Mouse (Mus musculus) heart, embryonic 12.5 days (tissue): ENCODE measurements at regions not wholly inside any gene's neighbourhood (a gene's known extent, or its start where the extent isn't known, plus 50 kb on each side); places are given as distances from the start of the nearest gene placed in this dataset.

Source experiments
- ATAC-seq: fragments of 200-750 bp; cut with Nextera tagmentation; 2 replicates; pipeline ENCODE4 v1.8.0; 2017; ENCODE audit warnings: moderate TSS enrichment, moderate library complexity; ENCODE audit not compliant: insufficient number of reproducible peaks, low FRiP score
- H3K27ac ChIP-seq: fragments of 300-500 bp; sonication (generic); 2 replicates; pipeline ENCODE4 v1.5.1; 2016; ENCODE audit warnings: mild to moderate bottlenecking, moderate library complexity; ENCODE audit not compliant: poor library complexity, severe bottlenecking
- H3K27me3 ChIP-seq: fragments of 300-500 bp; sonication (generic); replicated peaks from 2 replicates; pipeline ENCODE4 v1.6.1; 2016; ENCODE audit warnings: mild to moderate bottlenecking, moderate library complexity
- H3K36me3 ChIP-seq: fragments of 300-500 bp; sonication (generic); 2 replicates; pipeline ENCODE4 v1.6.1; 2016; ENCODE audit warnings: mild to moderate bottlenecking, moderate library complexity
- H3K4me1 ChIP-seq: fragments of 300-500 bp; sonication (generic); replicated peaks from 2 replicates; pipeline ENCODE4 v1.6.1; 2016; ENCODE audit warnings: mild to moderate bottlenecking
- H3K4me2 ChIP-seq: fragments of 300-500 bp; sonication (generic); 2 replicates; pipeline ENCODE4 v1.6.1; 2016; ENCODE audit warnings: mild to moderate bottlenecking, moderate library complexity
- H3K4me3 ChIP-seq: fragments of 300-500 bp; sonication (generic); 2 replicates; pipeline ENCODE4 v1.5.1; 2016; ENCODE audit warnings: mild to moderate bottlenecking
- H3K9ac ChIP-seq: fragments of 300-500 bp; sonication (generic); 2 replicates; pipeline ENCODE4 v1.6.1; 2016; ENCODE audit warnings: mild to moderate bottlenecking, moderate library complexity
- H3K9me3 ChIP-seq: fragments of 300-500 bp; sonication (generic); replicated peaks from 2 replicates; pipeline ENCODE4 v1.6.1; 2016; ENCODE audit warnings: mild to moderate bottlenecking, moderate library complexity
- WGBS: fragments of 180-500 bp; shearing (Covaris S2); methylation state at CpG from one replicate; pipeline ENCODE4 v1.1.7; 2016; 5-methylcytosine and 5-hydroxymethylcytosine counted together

DNA sequence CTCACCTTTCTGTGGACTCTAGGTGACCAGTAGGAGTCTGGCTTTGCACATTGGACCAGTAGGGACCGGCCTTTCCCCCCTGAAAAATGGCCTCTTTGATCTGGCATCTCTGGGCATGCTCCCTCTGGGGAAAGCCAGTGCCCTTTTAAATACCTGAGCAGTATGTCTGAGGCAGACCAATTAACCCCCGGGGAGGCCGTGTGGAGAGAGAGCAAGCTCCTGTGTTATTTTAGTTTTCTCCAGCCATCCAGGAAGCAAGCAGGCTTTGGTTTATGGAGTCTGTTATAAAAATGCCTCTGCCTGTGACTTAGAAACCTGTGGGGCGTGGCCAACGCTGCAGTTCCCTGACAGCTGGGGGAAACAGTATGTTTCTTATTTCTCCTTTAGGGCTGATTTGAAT lies 445.5 kb downstream of the Glrx3 start:
- no peak overlapping the region for H3K9ac ChIP-seq
- no peaks in the 10 kb centered on the region for H3K9me3 ChIP-seq
- no peak overlapping the region for H3K4me2 ChIP-seq
- H3K27ac ChIP-seq: no peak overlapping the region
- H3K27me3 ChIP-seq: no peaks in the 10 kb centered on the region
- no peak overlapping the region for H3K4me3 ChIP-seq
- no peak for ATAC-seq
- H3K36me3 ChIP-seq: no peaks in the 10 kb centered on the region
- no peaks in the 10 kb centered on the region for H3K4me1 ChIP-seq
- 66% methylated on average over 5 of the region's 5 CpGs for WGBS

DNA sequence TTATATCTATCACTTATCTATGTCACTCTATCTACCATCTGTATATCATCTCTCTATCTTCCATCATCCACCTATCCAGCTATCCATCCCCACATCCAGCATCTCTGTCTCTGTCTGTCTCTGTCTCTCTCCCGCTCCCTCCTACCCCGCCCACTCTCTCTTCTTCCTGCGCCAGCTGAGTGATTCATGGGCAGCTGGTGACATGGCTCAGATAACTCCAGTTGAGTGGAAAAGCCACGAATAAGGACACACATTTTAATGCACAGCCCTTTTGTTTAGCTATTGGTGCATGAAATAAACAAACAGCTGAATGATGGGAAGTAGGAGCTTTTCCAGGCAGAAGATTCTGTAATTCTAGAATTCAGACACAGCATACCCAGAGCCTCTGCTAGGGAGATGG lies 446.3 kb downstream of the Glrx3 start:
- no peak overlapping the region for H3K4me2 ChIP-seq
- WGBS: 68% methylated on average over 4 of the region's 4 CpGs
- no peaks in the 10 kb centered on the region for H3K9me3 ChIP-seq
- no peak overlapping the region for H3K4me3 ChIP-seq
- no peak for ATAC-seq
- H3K27ac ChIP-seq: no peak overlapping the region
- H3K4me1 ChIP-seq: no peaks in the 10 kb centered on the region
- H3K27me3 ChIP-seq: no peaks in the 10 kb centered on the region
- H3K9ac ChIP-seq: no peak overlapping the region
- no peaks in the 10 kb centered on the region for H3K36me3 ChIP-seq

DNA sequence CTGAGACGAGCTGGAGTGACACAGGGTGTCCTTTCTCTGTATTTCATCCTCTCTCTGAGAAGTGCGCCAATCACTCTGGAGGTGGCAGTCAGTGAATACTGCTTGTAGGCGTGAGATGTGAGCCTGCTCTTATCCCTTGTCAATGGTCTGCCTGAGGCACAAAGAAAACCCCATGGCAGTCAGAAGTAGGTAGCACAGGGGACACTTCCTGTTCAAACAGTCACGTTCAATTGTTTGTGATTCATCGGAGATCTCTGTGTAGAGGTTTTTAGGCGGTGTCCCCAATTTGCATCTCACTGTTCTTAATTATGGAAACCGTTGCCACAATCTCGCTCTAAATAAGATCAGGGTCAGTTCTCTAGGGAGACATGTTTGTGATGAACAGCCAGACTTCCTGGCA lies 447.7 kb downstream of the Glrx3 start:
- Histone ChIP-seq H3K4me2 (no peak overlapping the region), H3K4me1 (no peaks in the 10 kb centered on the region), H3K36me3 (no peaks in the 10 kb centered on the region), H3K27ac (no peak overlapping the region), H3K27me3 (no peaks in the 10 kb centered on the region), H3K9ac (no peak overlapping the region), H3K4me3 (no peak overlapping the region), H3K9me3 (no peaks in the 10 kb centered on the region)
- 71% methylated on average over 8 of the region's 8 CpGs for WGBS
- no peak for ATAC-seq

DNA sequence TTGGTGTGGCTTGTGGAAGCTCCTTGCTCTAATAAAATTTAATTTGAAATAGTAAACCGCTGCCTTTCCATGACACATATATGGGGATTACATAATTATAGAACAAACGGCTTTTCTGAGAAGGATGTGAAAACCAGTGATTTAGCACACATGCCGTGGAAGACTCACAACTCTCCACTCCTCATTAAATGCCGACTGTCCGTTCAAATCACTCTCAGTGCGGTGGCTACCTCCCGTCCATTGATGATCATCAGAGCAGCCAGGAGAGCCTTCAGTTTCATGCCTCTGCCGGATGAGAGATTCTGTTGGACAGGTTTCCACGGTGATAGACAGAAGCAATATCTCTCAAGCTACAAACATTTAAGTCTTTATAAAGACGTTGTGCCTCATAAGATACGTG lies 451.3 kb downstream of the Glrx3 start:
- H3K4me2 ChIP-seq: no peak overlapping the region
- WGBS: 85% methylated on average over 11 of the region's 11 CpGs
- no peak for ATAC-seq
- H3K4me3 ChIP-seq: no peak overlapping the region
- no peak overlapping the region for H3K27ac ChIP-seq
- H3K27me3 ChIP-seq: no peaks in the 10 kb centered on the region
- no peaks in the 10 kb centered on the region for H3K4me1 ChIP-seq
- no peak overlapping the region for H3K9ac ChIP-seq
- no peaks in the 10 kb centered on the region for H3K36me3 ChIP-seq
- H3K9me3 ChIP-seq: no peaks in the 10 kb centered on the region

DNA sequence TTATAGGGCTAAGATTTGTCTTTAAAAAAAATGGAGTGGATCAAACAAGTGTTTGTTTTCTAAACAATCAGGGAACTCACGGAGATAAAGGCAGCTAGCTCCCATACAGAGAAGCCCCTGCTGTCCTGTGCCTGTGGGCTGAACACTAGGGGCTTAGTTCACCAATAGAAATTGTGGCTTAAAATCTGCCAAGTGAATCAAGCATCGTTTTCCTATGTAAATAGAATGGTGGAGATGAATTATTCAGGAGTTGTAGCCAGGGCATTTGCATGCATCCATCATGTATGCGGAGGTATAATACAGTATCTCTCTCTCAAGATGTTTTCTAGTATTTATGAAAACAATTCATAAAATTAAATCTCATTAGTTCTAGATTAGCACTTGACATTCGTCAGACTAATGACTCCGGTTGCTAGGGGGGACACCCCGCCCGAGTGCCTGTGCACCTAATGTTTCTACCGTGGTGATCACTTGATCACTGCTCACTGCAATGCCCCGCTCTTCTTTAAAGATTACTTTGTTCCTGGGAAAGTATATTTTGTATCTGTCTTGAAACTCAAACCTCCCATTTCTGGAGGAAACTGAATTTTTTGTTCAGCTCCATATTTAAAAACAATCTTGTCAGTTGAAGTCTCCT lies 469.1 kb downstream of the Glrx3 start:
- Histone ChIP-seq H3K36me3 (no peaks in the 10 kb centered on the region), H3K9ac (no peak overlapping the region), H3K27me3 (no peaks in the 10 kb centered on the region), H3K4me1 (peaks cover 9% of the 10 kb centered on the region), H3K9me3 (no peaks in the 10 kb centered on the region), H3K27ac (no peak overlapping the region), H3K4me2 (no peak overlapping the region), H3K4me3 (no peak overlapping the region)
- WGBS: 70% methylated on average over 9 of the region's 9 CpGs
- no peak for ATAC-seq

DNA sequence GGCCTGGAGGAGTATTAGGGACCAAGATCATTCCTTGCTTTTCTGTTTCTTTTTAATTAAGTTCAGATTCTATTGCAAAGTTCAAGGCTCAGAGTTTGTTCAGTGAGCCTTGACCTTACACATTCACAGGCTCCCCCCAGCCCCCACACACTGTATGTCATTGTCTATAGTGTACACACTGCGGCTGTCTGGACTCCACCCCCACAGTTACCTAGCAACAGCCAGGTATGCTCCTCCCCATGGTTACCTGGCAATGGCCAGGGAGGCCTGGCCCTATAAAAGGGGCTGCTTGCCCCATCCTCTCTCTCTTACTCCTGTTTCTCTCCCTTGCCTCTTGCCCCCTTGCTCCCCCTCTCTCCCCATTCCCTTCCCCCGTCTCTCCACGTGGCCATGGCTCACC lies 472.0 kb downstream of the Glrx3 start:
- Histone ChIP-seq H3K36me3 (no peaks in the 10 kb centered on the region), H3K4me2 (no peak overlapping the region), H3K4me1 (peaks cover 9% of the 10 kb centered on the region), H3K9me3 (no peaks in the 10 kb centered on the region), H3K4me3 (no peak overlapping the region), H3K27ac (no peak overlapping the region), H3K9ac (no peak overlapping the region), H3K27me3 (no peaks in the 10 kb centered on the region)
- no peak for ATAC-seq
- WGBS: 73% methylated on average over 3 of the region's 3 CpGs

DNA sequence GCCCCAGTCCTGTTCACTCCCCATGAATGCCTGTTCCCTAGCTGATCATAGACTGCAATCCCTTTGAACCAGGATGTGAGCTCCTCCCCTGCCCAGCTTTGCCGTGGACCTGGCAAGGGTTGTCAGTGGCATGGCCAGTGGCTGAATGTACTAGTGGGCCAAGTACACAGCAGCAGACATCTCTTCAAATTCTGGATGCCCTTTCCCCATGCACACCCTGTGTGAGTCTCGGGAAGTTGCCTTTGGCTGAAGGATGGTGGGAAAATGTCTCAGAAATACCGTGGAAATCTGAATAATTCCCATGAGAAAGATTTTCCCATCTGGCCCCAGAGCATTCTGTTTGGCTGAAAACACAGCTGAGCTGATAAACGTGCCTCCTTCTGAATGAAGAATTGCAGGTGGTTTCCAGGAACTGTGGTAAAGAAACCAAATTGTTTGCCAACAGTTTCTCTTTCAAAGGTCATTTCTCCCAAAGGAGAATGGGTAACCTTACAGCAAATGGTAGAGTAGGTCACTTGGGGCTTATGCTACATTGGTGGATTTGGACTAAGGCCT lies 476.2 kb downstream of the Glrx3 start:
- H3K9me3 ChIP-seq: no peaks in the 10 kb centered on the region
- H3K36me3 ChIP-seq: no peaks in the 10 kb centered on the region
- H3K4me2 ChIP-seq: no peak overlapping the region
- H3K9ac ChIP-seq: no peak overlapping the region
- 60% methylated on average over 4 of the region's 4 CpGs for WGBS
- no peak overlapping the region for H3K4me3 ChIP-seq
- H3K4me1 ChIP-seq: peaks cover 2% of the 10 kb centered on the region; the same call in 1 of the 2 replicates
- H3K27me3 ChIP-seq: no peaks in the 10 kb centered on the region
- no peak for ATAC-seq
- no peak overlapping the region for H3K27ac ChIP-seq

DNA sequence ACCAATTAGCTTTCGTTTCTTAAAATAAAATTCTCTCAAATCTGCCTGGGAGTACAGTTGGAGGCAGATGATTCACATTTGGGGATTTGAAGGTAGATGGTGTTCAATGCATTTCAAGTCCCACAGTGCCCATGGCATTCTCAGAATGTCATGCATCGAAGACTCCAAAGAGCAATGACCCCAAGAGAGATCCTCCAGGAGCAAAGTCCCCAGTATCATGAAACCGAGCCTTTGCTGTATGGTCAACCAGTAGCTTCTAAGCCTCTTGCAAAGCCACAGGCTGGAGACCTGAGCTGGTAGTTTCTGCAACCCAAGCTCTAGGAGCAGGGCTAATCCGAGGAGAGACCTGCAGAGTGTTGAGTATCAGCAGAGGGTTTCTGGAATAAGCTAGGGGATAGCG lies 477.1 kb downstream of the Glrx3 start:
- no peaks in the 10 kb centered on the region for H3K9me3 ChIP-seq
- 0 out of 2 replicates have a peak, but pooled peaks cover 3% of the 10 kb centered on the region for H3K27me3 ChIP-seq
- no peak overlapping the region for H3K4me2 ChIP-seq
- no peaks in the 10 kb centered on the region for H3K4me1 ChIP-seq
- 83% methylated on average over 5 of the region's 5 CpGs for WGBS
- no peaks in the 10 kb centered on the region for H3K36me3 ChIP-seq
- H3K9ac ChIP-seq: no peak overlapping the region
- ATAC-seq: no peak
- H3K27ac ChIP-seq: no peak overlapping the region
- no peak overlapping the region for H3K4me3 ChIP-seq

DNA sequence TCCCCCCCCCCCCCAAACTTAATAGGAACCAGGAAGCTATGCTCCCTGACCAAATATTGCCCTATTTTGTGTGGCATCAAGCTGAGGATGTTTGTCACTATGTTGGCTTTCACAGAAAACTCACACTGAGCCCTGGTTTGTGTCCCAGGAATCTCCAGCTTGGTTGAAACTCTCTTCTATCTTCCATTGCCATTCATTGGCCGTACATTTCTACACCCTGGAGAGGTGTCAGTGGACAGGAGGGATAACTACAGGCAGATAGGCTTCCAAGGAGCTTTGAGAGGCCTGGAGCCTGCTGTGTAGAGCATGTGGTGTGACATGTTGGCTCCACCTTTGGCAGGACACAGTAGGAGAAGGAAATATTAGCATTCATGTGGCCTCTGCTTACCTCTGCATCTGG lies 478.9 kb downstream of the Glrx3 start:
- Histone ChIP-seq H3K4me2 (no peak overlapping the region), H3K4me1 (no peaks in the 10 kb centered on the region), H3K9me3 (no peaks in the 10 kb centered on the region), H3K9ac (no peak overlapping the region), H3K4me3 (no peak overlapping the region), H3K27me3 (0 out of 2 replicates have a peak, but pooled peaks cover 3% of the 10 kb centered on the region), H3K27ac (no peak overlapping the region), H3K36me3 (no peaks in the 10 kb centered on the region)
- WGBS: 52% methylated on average over 1 of the region's 1 CpGs
- no peak for ATAC-seq

DNA sequence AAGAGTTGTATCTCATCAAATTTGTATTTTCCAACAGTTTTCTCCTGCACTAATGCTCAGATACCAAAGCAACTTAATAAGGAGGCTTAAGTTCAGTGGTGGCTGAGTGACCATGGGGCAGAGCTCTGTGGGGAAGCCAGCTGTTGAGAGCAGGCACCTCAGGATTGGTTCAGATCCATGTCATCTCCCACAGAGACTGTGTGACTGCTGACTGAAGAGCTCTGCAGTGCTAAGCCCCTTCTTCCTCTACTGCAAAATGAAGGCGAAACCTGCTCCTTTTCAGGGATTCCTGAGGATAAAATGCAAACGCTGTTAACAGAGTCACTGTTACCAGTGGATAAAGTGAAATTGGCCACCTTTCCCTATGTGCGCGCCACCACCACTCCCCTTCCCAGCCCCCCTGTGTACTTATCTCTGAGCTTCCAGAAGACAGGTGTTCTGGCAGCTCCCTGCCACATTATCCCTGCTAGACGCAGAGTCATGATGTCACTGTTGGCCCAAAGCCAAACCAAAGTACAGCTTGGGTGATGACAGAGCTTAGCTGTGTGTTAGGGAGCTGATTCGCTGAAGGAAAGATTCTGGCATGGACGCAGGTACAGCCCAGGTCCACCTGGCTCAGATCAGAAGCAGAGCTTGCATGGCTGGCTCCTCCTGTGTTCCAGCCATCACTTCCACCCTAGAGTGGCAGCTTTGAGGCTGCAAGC lies 472.9 kb downstream of the Tcerg1l start:
- H3K9ac ChIP-seq: no peak overlapping the region
- H3K27me3 ChIP-seq: peaks cover 12% of the 10 kb centered on the region; the same call in 1 of the 2 replicates
- H3K4me3 ChIP-seq: no peak overlapping the region
- no peaks in the 10 kb centered on the region for H3K36me3 ChIP-seq
- H3K9me3 ChIP-seq: no peaks in the 10 kb centered on the region
- H3K4me2 ChIP-seq: peak overlapping the region; percentile 47
- H3K4me1 ChIP-seq: peaks cover 28% of the 10 kb centered on the region
- 0 out of 2 replicates have a peak overlapping the region, but pooled peaks have one; percentile 15 for H3K27ac ChIP-seq
- peak; percentile 51; the same call in 1 of the 2 replicates for ATAC-seq
- WGBS: 26% methylated on average over 7 of the region's 7 CpGs

DNA sequence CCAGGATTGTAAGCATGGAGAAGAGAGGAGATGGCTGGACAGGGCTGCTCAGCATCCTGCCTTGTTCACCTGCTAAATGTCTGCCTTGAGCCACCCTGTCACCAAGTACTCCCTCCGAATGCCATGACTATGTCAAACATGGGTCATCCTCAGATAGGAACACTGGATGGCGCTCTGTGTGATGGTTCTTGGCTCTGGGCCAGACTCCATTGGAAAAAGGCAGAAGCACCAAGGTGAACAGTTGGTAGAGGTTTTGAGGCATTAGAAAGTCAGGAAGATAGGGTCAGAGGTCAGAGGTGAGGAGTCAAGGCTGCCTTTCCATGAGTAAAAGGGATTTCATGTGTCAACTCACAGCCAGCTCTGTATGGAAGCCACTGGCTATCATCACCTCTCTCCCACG lies 471.9 kb downstream of the Tcerg1l start:
- ATAC-seq: 0 out of 2 replicates have a peak, but pooled peaks have one; percentile 36
- Histone ChIP-seq H3K9ac (no peak overlapping the region), H3K27me3 (peaks cover 12% of the 10 kb centered on the region; the same call in 1 of the 2 replicates), H3K9me3 (no peaks in the 10 kb centered on the region), H3K36me3 (no peaks in the 10 kb centered on the region), H3K4me3 (no peak overlapping the region), H3K4me1 (peaks cover 35% of the 10 kb centered on the region), H3K27ac (no peak overlapping the region), H3K4me2 (no peak overlapping the region; the same call in 1 of the 2 replicates)
- WGBS: 43% methylated on average over 3 of the region's 3 CpGs
